Comparison of ENCODE assay signal across 8 mouse cellular contexts in genomic region chr11:70668771-70669505, GRCm38 (mm10). TPM values are rescaled to one million over a fixed set of nuclear protein-coding genes. Genes with fewer than 3 reads are reported as not detected.
DNase-seq lines count a peak whose midpoint lies in the region; ATAC-seq and TF ChIP-seq lines count a peak whose summit lies in the region.

Spag7 (minus strand) TSS chr11:70669416.

- H3K36me3 ChIP-seq in C2C12 (ENCODE audit: control insufficient read depth, insufficient read depth) (peaks cover 32% of the 10 kb centered on the region), myocyte (ENCODE audit: control insufficient read depth, insufficient read depth) (peaks cover 6% of the 10 kb centered on the region)
- peaks cover 38% of the 10 kb centered on the region for H3K36me3 ChIP-seq in erythroblast, embryonic 14.5 days (ENCODE audit: control insufficient read depth)
- H3K36me3 ChIP-seq in heart, embryonic 11.5 days (ENCODE audit: control insufficient read depth, insufficient read depth, low read length), result peaks cover 21% of the 10 kb centered on the region
- peaks cover 26% of the 10 kb centered on the region for H3K36me3 ChIP-seq in kidney, embryonic 16.5 days (ENCODE audit: insufficient read depth, low read length)
- H3K36me3 ChIP-seq in liver, adult 2 months (ENCODE audit: control insufficient read depth, insufficient read depth, low read length), result peaks cover 10% of the 10 kb centered on the region
- H3K36me3 ChIP-seq in splenic B cell, adult 2 months (ENCODE audit: control insufficient read depth, insufficient read depth, low read length, poor library complexity, severe bottlenecking), result peaks cover 4% of the 10 kb centered on the region

- H3K79me2 ChIP-seq in C2C12 (ENCODE audit: control insufficient read depth, insufficient read depth) (peaks cover 41% of the 10 kb centered on the region), myocyte (ENCODE audit: control insufficient read depth, insufficient read depth) (peaks cover 19% of the 10 kb centered on the region)
- H3K79me2 ChIP-seq in liver, adult 2 months (ENCODE audit: control insufficient read depth, insufficient read depth, low read length), result no peaks in the 10 kb centered on the region; the same call in 1 of the 2 replicates

- peak; percentile 55; the same call in 1 of the 2 replicates for TF ChIP-seq POLR2A in brain, embryonic 14.5 days (IDR thresholded peaks at IDR 0.05; ENCODE audit: borderline replicate concordance, extremely low read depth, insufficient read depth, insufficient read length, poor library complexity, severe bottlenecking)
- TF ChIP-seq POLR2A in liver, adult 2 months (IDR thresholded peaks at IDR 0.05; ENCODE audit: extremely low read depth, insufficient read depth, low read length), result peak; percentile 72
- peak; percentile 76 for TF ChIP-seq POLR2A in myocyte (IDR thresholded peaks at IDR 0.05; ENCODE audit: insufficient read length, low read depth)

- ATAC-seq in heart, embryonic 11.5 days (replicated peaks; ENCODE audit: insufficient number of reproducible peaks, low FRiP score, low TSS enrichment), result peak; percentile 92
- peak; percentile 97 for ATAC-seq in kidney, embryonic 16.5 days (ENCODE audit: low FRiP score, low TSS enrichment)

- no peaks in the 10 kb centered on the region for H3K9me3 ChIP-seq in erythroblast, embryonic 14.5 days (ENCODE audit: control insufficient read depth, low read length)
- no peaks in the 10 kb centered on the region for H3K9me3 ChIP-seq in heart, embryonic 11.5 days (replicated peaks; ENCODE audit: control insufficient read depth, low read length)
- no peaks in the 10 kb centered on the region for H3K9me3 ChIP-seq in kidney, embryonic 16.5 days (ENCODE audit: low read length)

- peaks cover 20% of the 10 kb centered on the region for H3K79me3 ChIP-seq in C2C12 (ENCODE audit: low read depth)

- TF ChIP-seq CTCF in C2C12 (IDR thresholded peaks at IDR 0.05; ENCODE audit: control insufficient read depth, insufficient read depth, insufficient read length), result no peak
- TF ChIP-seq CTCF in brain, embryonic 14.5 days (IDR thresholded peaks at IDR 0.05; ENCODE audit: borderline replicate concordance, extremely low read depth, insufficient read depth, insufficient read length), result no peak
- TF ChIP-seq CTCF in liver, adult 2 months (IDR thresholded peaks at IDR 0.05; ENCODE audit: low read depth, low read length), result no peak

- WGBS in heart, embryonic 11.5 days (ENCODE audit: insufficient replicate concordance), result under 1% methylated on average over 44 of the region's 44 CpGs
- under 1% methylated on average over 44 of the region's 44 CpGs for WGBS in kidney, embryonic 16.5 days
- WGBS in liver, adult 2 months, result under 1% methylated on average over 44 of the region's 44 CpGs

- peaks cover 55% of the 10 kb centered on the region for H3K4me1 ChIP-seq in erythroblast, embryonic 14.5 days (ENCODE audit: control insufficient read depth)
- peaks cover 18% of the 10 kb centered on the region for H3K4me1 ChIP-seq in heart, embryonic 11.5 days (ENCODE audit: control insufficient read depth, insufficient read depth, low read length)
- H3K4me1 ChIP-seq in kidney, embryonic 16.5 days (ENCODE audit: insufficient read depth, low read length), result peaks cover 24% of the 10 kb centered on the region
- peaks cover 2% of the 10 kb centered on the region; the same call in 1 of the 2 replicates for H3K4me1 ChIP-seq in liver, adult 2 months (ENCODE audit: control insufficient read depth, insufficient read depth, low read length)

- H3K4me2 ChIP-seq in heart, embryonic 11.5 days, result peak within 1 kb of the TSS; percentile 91
- peak within 1 kb of the TSS; percentile 89 for H3K4me2 ChIP-seq in kidney, embryonic 16.5 days (replicated peaks; ENCODE audit: low read depth, low read length)
- H3K4me2 ChIP-seq in myocyte (ENCODE audit: low read depth), result peak within 1 kb of the TSS; percentile 95

- peak within 1 kb of the TSS; percentile 92 for H3ac ChIP-seq in C2C12 (ENCODE audit: control insufficient read depth, insufficient read length, low read depth)
- H3ac ChIP-seq in myocyte (ENCODE audit: control insufficient read depth, insufficient read length), result peak within 1 kb of the TSS; percentile 35

- DNase-seq in brain, embryonic 14.5 days (ENCODE audit: low read depth), result peak; percentile 100
- DNase-seq in liver, adult 2 months (ENCODE audit: extremely low read depth, low read depth, low spot score), result peak; percentile 100
- peak; percentile 98 for DNase-seq in splenic B cell, adult 2 months (ENCODE audit: low read depth, low spot score)

- H3K27ac ChIP-seq in heart, embryonic 11.5 days (ENCODE audit: low read depth, low read length), result peak within 1 kb of the TSS; percentile 97
- H3K27ac ChIP-seq in kidney, embryonic 16.5 days (ENCODE audit: low read length), result peak within 1 kb of the TSS; percentile 99
- peak within 1 kb of the TSS; percentile 90 for H3K27ac ChIP-seq in liver, adult 2 months (replicated peaks; ENCODE audit: insufficient read depth, low read depth, low read length)

- H3K9ac ChIP-seq in heart, embryonic 11.5 days (ENCODE audit: low read depth, low read length), result peak within 1 kb of the TSS; percentile 89
- H3K9ac ChIP-seq in kidney, embryonic 16.5 days (replicated peaks; ENCODE audit: low read length), result peak within 1 kb of the TSS; percentile 91
- peak within 1 kb of the TSS; percentile 76 for H3K9ac ChIP-seq in liver, adult 2 months (ENCODE audit: low read depth, low read length)

- peak within 1 kb of the TSS; percentile 76 for H3K4me3 ChIP-seq in C2C12 (ENCODE audit: insufficient read depth, poor library complexity, severe bottlenecking)
- peak within 1 kb of the TSS; percentile 90 for H3K4me3 ChIP-seq in erythroblast, embryonic 14.5 days (replicated peaks)
- peak within 1 kb of the TSS; percentile 75 for H3K4me3 ChIP-seq in heart, embryonic 11.5 days (ENCODE audit: low read depth, low read length)
- H3K4me3 ChIP-seq in kidney, embryonic 16.5 days (ENCODE audit: low read length), result peak within 1 kb of the TSS; percentile 75
- peak within 1 kb of the TSS; percentile 72 for H3K4me3 ChIP-seq in liver, adult 2 months (ENCODE audit: insufficient read depth, low read depth, low read length)
- H3K4me3 ChIP-seq in myocyte, result peak within 1 kb of the TSS; percentile 82

- no peaks in the 10 kb centered on the region for H3K27me3 ChIP-seq in C2C12 (ENCODE audit: control insufficient read depth, insufficient read depth, insufficient read length)
- H3K27me3 ChIP-seq in erythroblast, embryonic 14.5 days (ENCODE audit: control insufficient read depth), result no peaks in the 10 kb centered on the region
- H3K27me3 ChIP-seq in heart, embryonic 11.5 days (ENCODE audit: control insufficient read depth, insufficient read depth, low read length), result no peaks in the 10 kb centered on the region
- no peaks in the 10 kb centered on the region for H3K27me3 ChIP-seq in kidney, embryonic 16.5 days (ENCODE audit: insufficient read depth, low read length)
- H3K27me3 ChIP-seq in liver, adult 2 months (ENCODE audit: control insufficient read depth, insufficient read depth, low read length), result no peaks in the 10 kb centered on the region
- H3K27me3 ChIP-seq in myocyte (ENCODE audit: control insufficient read depth, insufficient read depth, insufficient read length), result no peaks in the 10 kb centered on the region
- no peaks in the 10 kb centered on the region for H3K27me3 ChIP-seq in splenic B cell, adult 2 months (ENCODE audit: control insufficient read depth, insufficient read depth, low read length, poor library complexity, severe bottlenecking)

TF ChIP-seq in C2C12, 6 proteins besides CTCF, POLR2A, EP300 and RAD21:
- TF ChIP-seq USF1 (IDR thresholded peaks at IDR 0.05; ENCODE audit: low read depth), result no peak
- TF ChIP-seq MYOD1 (IDR thresholded peaks at IDR 0.05; ENCODE audit: control insufficient read depth, insufficient read length, low read depth), result no peak
- no peak for TF ChIP-seq MAX (IDR thresholded peaks at IDR 0.05)
- no peak for TF ChIP-seq FOSL1 (IDR thresholded peaks at IDR 0.05; ENCODE audit: insufficient read depth, low read length, poor library complexity, severe bottlenecking)
- TF ChIP-seq MYOG (IDR thresholded peaks at IDR 0.05; ENCODE audit: control insufficient read depth, extremely low read depth, insufficient read length), result no peak
- no peak for TF ChIP-seq CEBPB (IDR thresholded peaks at IDR 0.05; ENCODE audit: low read depth)

TF ChIP-seq in myocyte, 11 proteins besides CTCF, POLR2A, EP300 and RAD21:
- TF ChIP-seq SRF (IDR thresholded peaks at IDR 0.05; ENCODE audit: control insufficient read depth, insufficient read length, low read depth) (peak; percentile 88), USF1 (IDR thresholded peaks at IDR 0.05; ENCODE audit: low read depth) (no peak), POLR2AphosphoS2 (IDR thresholded peaks at IDR 0.05; ENCODE audit: insufficient read length, low read depth) (peak; percentile 93)

RNA-seq across cellular contexts. Expression of gene Spag7, which starts in this region (rescaled TPM):
- polyA plus RNA-seq in C2C12 (2012; fragmentation: generic; extraction: Trizol) (75.4 TPM), myocyte (2012; fragmentation: generic; extraction: Trizol) (52.4 TPM)
- 56.3 and 76.0 TPM in 2 replicates for polyA plus RNA-seq in brain, embryonic 14.5 days (2012; rRNA removed)
- polyA plus RNA-seq in erythroblast, embryonic 14.5 days (2012), result 11.0 and 18.1 TPM in 2 replicates
- polyA plus RNA-seq in heart, embryonic 11.5 days (2014; fragmentation: Nextera tagmentation; extraction: Ambion mirVana), result 187 and 201 TPM in 2 replicates
- polyA plus RNA-seq in kidney, embryonic 16.5 days (2015; fragmentation: Nextera tagmentation; extraction: Ambion mirVana), result 206 and 209 TPM in 2 replicates
- total RNA-seq in liver, adult 2 months (2014; rRNA removed), result 29.4 and 31.6 TPM in 2 replicates
- polyA plus RNA-seq in liver, adult 2 months (2012; rRNA removed), result 21.0 and 24.0 TPM in 2 replicates

Comparison
In these comparisons a context has a peak if more than half of its experiments do, and no peak if none do; other contexts are left out.
1. Peak in every context shown above with its lines: DNase-seq, ATAC-seq, H3K4me3 ChIP-seq and H3K27ac ChIP-seq.